Mouse (Mus musculus) ovary, postnatal 10 days (tissue): ENCODE data around the gene Skp2.
"Not testable (repeated sequence)": the region's sequence is repeated elsewhere in the genome, so short reads cannot be mapped to it uniquely, and the experiment has no call there.

Experiments used
- DNase-seq: peaks from one replicate; pipeline ENCODE4 v3.0.0; 2022; ENCODE audit warnings: low spot score

Gene Skp2

DNA sequence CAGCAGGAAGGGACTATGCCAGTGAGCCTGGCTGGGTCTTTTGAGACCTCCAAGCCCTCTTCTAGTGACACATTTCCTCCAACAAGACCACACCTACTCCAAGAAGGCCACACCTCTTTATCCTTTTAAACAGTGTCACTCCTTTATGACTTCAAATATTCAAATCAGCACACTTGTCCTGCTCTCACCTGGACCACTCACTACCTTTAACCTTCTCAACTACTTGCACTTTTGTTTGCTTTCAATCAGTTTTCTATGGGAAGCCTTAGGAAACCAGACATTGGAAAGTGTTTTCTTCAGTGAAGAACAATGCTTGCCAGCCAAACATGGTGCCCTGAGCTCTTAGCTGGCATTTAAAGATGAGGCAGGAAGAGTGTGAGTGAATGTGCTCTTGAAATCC is at the start of gene Skp2:
Skp2 (minus strand) TSS at position 101 of the 400 bp plus-strand sequence.
- no peak for DNase-seq

DNA sequence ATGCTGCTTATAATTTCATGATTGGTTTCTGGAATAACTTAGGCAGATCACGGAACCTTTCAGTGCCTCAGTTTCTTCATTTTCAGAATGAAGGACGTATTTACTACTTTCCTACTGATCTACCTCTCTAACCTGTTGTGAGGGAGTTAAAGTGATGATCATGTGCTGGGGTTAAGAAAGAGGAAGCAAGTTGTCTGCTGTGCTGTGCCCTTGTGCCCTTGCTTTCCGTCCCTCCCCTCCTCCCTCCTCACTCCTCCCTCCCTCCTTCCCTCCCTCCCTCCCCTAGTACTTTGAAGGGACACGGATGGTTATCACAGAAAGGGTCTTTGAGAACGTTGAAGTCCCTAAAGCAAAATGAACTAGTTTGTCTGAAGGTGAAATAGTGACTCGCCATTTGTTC is 43.2 kb upstream of the Skp2 start:
- DNase-seq = no peak

DNA sequence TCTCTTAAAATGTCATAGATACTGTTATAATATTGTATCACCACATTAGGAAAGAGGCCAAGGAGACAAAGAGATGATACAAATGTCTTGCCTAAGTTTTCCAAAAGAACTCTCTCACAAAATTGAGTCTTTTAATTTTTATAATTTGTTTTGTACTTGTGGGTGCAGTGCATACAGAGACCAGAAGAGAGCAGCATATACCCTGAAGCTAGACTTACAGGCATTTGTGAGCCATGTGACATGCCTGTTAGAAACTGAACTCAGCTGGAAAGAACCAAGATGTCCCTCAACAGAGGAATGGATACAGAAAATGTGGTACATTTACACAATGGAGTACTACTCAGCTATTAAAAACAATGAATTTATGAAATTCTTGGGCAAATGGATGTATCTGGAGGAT is 37.5 kb upstream of the Skp2 start:
- DNase-seq = not testable (repeated sequence)

DNA sequence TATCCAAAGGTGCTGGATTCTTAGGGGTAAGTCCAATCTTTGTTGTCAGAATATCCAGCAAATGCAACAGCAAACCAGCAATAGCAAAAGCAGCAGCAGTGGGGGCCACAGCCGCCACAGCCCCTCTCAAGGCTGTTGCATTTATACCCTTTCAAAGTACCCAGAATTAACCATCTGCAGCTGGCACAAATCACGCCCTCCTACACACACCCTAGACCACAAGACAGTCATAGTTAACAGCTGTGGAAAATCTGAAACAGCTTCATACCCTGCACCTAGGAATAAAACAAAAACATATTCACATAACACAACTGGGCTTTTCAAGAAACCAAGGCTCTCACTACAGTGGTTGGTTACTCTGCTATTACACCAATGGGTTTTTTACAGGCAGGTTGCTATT is 34.6 kb upstream of the Skp2 start:
- no peak for DNase-seq

DNA sequence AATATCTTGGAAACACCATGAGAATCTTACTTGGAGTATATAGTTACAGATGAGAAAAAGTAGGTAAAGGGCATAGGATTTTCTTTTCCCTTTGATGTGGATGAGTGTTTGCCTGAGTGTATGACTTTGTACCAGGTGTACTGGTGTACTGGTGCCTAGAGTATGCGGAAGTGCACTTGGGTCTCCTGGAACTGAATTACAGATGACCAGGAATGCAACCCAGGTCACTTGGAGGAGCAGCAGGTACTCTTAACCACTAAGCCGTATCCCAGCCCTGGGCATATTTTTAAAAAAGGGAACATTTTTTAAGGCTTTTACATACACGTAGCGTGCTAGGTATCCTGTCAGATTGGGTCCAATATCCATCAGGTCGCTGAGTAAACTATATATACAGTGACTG is 28.8 kb upstream of the Skp2 start:
- no peak for DNase-seq

DNA sequence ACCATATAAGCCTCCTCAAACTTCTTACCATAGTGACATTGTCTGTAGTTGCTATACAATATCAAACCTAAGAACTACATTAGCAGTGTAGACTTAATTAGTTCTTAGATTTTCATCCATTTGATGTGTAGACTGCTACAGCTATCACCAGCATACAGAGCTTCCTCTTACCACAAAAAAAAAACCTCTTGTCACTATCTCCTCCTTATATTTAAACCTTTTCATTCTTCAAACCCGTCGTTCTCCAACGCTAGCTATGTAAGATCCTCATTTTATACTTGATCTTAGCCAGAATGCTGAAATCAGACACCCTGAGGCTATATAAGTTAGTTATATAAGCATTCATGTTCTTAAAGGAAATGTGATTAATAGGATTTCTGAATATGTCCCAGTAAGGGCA is 21.8 kb upstream of the Skp2 start:
- DNase-seq = no peak

DNA sequence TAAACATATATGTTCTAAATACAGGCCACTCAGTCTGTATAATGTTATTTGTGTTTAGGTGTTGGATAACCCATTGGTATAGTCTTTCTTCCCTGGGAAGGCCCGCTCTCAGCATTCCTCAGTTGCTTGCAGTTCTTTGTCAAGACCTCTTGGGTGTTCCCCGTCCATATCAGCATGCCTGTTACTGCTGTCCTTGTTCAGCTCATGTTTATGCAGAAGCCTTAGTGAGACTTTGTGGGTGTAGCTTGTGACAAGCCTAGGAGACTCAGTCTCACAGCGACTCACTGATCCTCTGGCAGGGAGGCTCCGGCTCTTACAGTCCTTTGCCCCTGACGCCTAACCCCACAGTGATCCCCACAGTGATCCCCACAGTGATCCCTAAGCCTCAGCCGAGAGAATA is 8.9 kb upstream of the Skp2 start:
- DNase-seq = no peak

DNA sequence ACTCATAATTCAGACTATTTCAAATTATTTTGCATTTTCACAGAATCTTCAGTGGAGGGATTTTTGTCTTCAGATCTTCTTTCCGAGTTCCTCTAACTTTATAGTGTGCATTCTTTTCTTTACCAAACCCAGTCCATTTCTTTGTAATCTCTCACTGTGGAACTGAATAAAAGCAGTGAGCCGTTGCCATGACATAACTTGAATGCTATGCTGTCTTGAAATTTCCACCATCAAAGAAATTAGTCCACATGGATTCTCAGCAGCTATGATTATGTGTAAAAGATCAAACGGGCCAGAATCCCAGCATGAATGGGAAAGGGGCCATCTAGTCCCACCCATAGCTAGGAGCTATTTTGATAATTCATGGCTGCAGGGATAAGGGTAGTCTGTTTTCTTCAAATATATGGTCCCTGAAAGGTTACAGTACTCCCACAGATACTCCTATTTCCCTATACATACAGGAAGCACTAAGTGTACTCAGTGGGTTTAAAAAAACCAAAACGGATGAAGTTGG is 7.4 kb upstream of the Skp2 start:
- DNase-seq = no peak

DNA sequence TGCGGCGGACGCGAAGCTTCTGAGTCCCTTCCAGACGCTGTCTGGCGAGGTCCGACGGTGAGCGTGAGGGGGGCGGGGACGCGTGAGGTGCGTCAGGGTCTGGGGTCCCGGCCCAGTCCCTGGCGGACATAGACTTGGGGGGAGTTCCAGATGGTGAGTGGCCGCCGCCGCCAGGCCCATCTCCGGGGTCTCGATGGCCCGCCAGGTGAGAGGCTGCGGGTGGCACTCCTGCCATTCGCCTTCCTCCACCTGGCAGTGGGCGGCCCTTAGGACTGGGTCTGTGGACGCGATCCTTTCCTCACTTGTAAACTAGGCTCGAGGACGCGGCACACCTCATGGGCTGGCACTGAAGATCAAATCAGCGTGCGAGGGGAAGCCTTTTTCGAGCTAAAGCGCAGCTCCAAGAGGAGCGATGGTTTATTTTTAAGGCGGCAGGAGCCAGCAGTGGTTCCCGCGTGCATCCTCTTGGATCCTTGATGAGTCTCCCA is 14.5 kb downstream of the Skp2 start:
- peak; percentile 21 for DNase-seq

DNA sequence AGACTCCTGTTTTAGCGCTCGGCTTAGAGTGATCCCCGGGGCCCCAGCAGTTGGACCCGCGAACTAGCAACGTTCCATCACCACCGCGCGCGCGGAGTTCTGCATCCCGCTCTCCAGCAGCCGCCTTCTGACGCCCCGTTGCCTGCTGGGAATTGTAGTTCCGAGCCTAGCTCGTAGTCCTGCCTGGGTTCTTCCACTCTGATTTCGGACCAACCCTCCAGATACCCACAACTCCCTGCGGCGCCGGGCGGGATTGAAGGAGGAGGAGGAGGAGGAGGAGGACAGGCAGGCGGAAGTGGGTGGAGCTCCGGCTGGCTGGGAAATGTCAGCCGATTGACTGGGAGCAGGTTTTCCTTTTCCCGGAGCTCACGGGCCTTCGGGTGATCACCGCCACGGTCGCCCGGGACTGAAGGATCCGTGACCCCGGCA is 15.0 kb downstream of the Skp2 start, which contains the start of gene Lmbrd2:
Lmbrd2 (plus strand) TSS at position 299 of the 429 bp plus-strand sequence.
- DNase-seq = peak; percentile 86

DNA sequence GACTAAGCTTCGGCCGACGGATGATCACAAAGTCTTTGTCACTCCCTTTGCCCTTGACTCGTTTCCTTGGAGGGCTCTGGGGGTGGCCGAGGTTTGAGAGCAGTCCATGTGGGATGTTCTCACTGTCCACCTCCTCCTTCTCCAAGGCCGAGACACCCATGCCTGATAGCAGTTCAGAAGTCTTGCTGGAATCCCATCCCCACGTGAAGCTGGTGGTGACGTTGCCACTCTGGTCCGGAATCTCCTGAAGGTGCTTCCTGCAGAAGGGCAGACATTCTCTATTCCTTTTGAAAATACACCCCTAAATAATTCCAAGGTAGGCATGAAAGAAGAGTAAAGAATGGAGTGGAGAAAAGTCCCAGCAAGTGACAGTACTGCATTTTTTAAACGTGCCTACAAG is 15.8 kb downstream of the Skp2 start:
- no peak for DNase-seq

DNA sequence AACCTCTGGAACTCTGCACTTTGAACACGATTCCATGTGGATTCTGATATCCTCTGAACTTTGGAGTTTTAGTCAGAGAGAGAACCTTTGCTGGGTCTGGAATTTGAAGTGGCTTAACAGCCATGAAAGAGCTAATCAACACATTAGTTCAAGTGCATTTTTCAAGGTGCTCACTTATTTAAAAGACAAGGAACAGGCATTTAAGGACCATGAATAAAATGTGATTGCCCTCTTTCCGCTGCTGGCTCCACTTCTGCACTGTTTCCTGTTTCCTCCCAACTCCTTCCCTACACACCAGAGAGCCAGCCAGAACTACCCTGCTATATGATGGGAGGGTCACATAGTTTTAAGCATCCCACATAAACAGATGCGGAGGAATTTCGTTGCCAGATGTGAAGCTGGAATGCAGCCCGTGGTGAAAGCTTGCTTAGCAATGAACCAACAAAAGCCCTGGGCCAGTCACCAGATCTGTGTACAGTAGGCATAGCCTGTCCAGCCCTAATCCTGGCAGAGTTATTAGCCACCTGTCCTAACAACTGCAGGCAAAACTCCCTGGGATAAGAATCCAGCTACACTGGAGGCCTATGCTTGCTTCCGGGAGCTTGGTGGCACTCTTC is 20.2 kb downstream of the Skp2 start:
- DNase-seq = no peak

DNA sequence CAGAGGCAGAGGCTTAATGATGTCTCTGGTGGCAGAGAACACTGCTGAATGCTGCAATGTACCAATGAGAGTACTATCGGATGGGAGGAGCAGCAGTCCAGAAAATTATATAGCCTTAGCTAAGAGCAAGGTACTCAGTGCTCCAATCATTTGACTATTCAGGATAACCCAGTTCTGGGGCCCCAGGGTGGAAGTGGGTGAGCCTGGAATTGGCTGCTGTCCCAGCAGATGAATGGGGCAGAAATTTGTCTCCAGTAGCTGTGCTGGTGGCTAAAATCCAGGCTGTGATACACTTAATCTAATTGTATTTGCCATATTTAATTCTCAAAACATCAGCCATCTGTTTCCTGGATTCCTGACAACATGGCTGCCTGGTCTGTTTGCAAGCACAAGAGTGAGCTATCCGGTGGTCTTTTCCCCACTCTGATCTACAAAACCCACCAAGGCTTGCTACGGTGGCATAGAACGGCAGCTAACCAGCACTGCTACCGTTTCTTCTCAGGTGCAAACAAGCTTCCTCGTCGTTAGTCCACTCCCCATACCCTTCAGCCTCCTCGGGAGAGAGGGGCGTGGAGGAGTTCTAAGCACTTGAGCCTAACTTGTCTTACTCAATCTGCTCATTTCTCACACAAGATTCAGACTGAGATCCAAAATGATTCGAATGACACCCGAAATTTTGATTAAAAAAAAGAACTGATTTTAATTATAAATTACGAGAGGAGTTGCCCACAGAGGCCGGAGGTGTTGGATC is 22.4 kb downstream of the Skp2 start:
- no peak for DNase-seq

DNA sequence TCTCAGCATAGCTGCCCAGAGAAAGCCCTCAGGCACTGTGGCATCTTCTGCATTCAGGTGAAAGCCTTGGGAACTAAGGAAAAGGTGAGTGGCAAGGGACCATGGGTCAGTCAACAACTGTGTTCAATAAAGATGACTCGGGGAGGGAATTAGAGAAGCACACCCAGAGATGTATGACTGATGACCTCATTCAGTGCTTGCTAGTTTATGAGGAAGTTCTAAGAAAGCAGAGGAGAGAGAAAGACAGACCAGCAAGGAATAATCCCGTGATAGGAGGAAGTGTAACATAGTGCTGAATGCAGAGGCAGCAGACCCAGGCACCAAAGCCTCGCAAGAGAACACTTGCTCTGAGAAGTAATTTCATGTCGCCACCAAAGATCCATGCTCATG is 23.7 kb downstream of the Skp2 start:
- DNase-seq = no peak

DNA sequence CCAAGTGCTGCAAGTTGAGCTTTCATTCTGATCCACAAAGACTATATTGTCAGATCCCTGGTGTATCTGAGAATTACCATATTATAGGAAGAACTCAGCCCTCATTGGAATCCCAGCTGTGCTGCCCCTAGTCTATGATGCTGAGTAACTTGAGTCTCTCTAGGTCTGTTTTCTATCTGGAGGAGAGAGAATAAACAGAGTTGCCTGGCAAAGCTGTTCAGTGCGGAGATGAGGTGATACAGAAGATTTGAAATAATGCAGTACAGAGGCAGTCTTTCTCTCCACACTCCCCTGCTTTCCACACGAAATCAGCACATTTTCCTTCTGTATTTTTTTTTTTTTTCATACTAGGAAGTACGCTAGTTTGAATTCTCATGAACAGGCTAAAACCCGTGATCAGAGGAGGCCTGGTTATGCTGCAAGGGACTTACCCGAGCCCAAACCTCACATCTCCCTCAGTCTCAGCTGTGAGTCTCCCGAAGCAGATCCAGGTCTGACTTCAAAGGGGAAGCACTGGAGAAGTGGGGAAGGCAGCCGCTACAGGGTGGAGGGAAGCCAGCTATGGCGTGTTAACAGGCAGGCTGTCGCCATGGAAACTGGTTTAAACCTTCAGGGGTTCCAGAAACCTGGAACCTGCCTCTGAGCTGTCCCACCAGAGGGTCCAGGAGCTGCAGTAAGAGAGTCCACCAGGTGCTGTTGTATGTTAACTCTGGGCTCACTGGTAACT is 24.3 kb downstream of the Skp2 start:
- no peak for DNase-seq

DNA sequence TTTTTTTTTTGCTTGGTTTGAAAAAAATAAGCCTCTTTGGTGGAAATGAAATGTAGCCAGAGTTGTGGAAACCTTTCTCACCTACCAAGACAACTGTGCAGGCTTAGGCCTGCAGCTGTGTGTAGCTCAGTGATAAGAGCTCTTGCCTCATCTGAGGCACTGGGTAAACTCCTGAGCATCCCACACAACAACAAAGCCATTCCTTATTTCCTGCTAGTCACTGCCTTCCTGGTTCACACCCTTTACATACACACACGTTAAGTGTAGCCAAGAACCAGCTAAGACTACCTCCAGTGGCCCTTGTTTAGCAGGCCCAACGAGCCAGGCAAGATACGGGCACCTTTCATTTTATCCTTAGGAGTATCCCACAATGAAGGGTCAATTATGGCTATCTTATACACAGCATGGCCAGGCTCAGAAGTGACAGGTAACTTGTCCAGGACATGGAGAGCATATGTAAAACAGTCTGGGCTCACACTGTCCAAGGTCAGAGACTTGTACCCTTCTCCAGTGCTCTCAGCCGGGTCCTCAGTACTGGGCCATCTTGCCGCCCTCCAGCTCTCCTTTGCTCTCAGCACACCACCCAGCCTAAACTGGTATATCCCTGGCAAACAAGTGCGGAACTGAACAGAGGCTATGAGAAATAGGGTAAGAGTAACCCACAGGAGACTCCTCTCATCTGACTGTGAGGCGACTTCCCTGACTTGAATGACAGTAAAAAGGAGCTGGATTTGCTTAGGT is 28.0 kb downstream of the Skp2 start:
- DNase-seq = no peak

DNA sequence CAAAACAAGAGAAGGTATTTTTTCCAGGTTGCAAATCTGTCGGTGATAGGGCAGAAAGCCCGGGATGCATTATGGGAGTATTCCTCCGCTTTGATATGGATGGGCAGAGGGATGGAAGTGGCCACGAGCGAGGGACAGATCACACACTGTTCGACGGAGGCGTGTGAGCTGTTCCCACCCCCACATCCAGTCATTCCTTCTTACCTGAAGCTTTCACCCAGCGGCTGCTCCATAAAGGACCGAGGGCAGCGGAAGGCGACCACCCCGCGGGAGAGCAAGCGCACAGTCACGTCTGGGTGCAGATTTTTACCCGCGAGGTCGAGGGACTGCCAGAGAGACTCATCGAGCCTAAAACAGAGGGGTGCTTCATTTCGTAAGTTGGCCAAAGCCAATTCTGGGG is 30.4 kb downstream of the Skp2 start:
- no peak for DNase-seq

DNA sequence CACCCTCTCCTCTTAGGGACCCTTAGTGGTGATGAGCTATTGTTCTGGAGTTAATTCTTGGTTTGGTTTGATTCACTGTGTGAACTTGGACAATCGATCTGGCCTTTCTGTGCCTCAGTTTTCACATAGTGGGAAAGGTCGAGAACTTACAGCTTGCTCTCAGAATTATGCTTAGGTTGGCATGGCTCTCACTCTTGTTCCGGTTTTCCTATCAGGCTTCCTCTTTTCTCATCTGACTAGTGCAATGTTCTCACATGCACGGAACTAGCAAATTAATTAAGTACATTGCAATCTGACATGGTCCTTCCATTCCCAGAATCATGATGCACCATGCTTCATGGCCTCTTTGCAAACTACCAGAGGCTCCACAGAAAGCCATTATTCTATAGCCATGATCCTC is 32.2 kb downstream of the Skp2 start:
- DNase-seq = no peak

DNA sequence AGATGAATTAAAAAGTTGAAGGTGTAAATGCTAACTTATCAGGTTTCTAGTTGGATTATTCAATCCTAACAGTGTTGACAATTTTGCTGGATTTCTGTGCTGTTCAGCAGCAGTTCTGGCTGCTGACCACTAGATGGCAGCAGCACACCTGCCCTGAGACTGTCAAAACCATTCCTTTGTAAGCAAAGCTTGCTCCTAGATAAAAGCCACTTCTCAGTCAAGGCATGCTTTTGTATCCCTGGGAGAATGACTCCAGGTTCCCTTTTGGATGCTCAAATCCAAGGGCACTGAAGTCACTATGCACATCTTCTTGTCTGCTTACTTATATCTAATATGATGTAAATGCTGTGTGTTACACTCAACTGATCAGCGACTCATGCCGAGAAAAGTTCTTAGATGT is 35.1 kb downstream of the Skp2 start:
- DNase-seq = no peak

DNA sequence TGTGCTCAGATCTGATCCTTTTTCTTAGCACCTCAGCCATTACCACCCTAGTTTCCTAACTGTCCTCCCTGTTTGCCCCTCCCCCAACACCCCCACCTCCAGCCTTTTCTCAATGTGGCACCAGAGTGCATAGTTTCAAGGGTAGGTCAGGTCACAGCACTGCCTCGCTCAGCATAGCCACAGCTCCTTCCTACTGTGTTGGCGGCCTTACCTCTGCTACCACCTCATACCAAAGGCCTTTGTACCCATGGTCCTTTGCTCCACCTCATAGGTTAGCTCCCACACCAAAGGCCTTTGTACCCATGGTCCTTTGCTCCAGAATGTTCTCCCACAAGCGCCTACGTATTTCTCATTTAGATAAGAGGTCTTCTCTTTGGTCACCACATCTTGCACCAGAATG is 36.4 kb downstream of the Skp2 start:
- no peak for DNase-seq

DNA sequence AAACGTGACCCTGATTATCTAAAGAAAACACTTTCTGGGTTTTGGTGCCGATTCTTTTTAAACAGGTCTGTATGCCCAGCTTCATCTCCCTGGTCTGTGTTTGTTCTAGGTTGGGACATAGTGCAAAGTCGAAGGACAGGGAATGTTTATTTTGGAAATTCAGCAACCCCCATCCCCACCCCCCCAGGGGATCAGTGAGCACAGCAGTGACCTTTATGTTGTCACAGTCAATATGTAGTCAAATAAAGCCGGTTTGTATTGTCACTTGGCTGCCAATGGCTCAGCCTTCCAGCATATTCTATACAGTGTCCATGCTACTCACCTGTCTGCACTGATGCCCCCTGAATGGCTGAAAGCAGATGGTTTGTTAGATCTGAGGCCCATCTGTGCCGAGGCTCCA is 40.6 kb downstream of the Skp2 start:
- DNase-seq = no peak

DNA sequence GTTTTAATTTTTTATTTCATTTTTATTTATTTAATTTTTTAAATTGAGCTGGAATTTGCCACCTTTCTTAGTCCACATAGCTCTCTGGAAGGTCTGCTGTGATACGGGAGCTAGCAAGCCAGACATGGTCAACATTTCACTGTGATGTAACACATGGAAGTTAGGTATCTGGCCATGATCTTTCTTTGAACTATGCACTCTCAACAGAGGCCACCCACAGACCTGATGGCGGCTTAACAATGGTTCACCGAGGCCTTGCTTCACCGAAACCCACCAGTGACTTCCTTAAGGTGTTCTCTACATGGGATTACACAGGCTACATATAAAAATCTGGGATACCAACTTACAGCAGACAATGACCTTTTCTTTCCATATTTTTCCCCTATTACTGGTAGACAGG is 41.1 kb downstream of the Skp2 start:
- no peak for DNase-seq
